Mouse (Mus musculus): ENCODE measurements at regions not wholly inside any gene's neighbourhood (a gene's known extent, or its start where the extent isn't known, plus 50 kb on each side); places are given as distances from the start of the nearest gene placed in this dataset.

- no peak for DNase-seq (ENCODE audit: low read depth, low spot score)
Measured at GRCm38 (mm10) chr13:59875637-59876036, 52.7 kb upstream of the Tut7 start.

- DNase-seq (ENCODE audit: low read depth, low spot score): no peak
Measured at GRCm38 (mm10) chr13:59874137-59874931, 51.4 kb upstream of the Tut7 start.

Data from brain, embryonic 18.5 days (tissue).